Mouse (Mus musculus) layer of hippocampus, adult 2 months (tissue): ENCODE measurements around the gene Sox13. TPM values are rescaled to one million over a fixed set of nuclear protein-coding genes. Genes with fewer than 3 reads are reported as not detected.

Experiments used
- DNase-seq, 2 experiments: peaks; one replicate each; pipeline ENCODE4 v3.0.0; 2022; ENCODE audit warnings: low spot score in 2 of 2
- H3K27ac ChIP-seq: fragments of 200-600 bp; 2 replicates; pipeline ENCODE4 v1.8.1; 2022
- H3K4me3 ChIP-seq: fragments of 200-600 bp; 2 replicates; pipeline ENCODE4 v1.8.1; 2022; ENCODE audit warnings: mild to moderate bottlenecking
- CTCF ChIP-seq: fragments of 200-600 bp; conservative IDR thresholded peaks from 2 replicates; pipeline ENCODE4 v1.8.1; 2022; ENCODE audit warnings: antibody characterized with exemption, mild to moderate bottlenecking, moderate library complexity
- total RNA-seq, 2 experiments: library from RNA; stranded (reverse); gene quantifications; 2 replicates each; pipeline ENCODE4 v1.2.3; 2021

Sox13 gene
- total RNA-seq, 2 experiments from 2014 or later, result 6.3 to 9.4 TPM

GRCm38 (mm10) chr1:133408880-133409516 is 15.2 kb downstream of the Sox13 start:
- Histone ChIP-seq H3K27ac (no peak overlapping the region), H3K4me3 (no peak overlapping the region)
- DNase-seq, result no peak
- no peak for TF ChIP-seq CTCF

GRCm38 (mm10) chr1:133408321-133408720 is 15.9 kb downstream of the Sox13 start:
- no peak overlapping the region for H3K4me3 ChIP-seq
- no peak for DNase-seq
- H3K27ac ChIP-seq, result no peak overlapping the region
- no peak for TF ChIP-seq CTCF

GRCm38 (mm10) chr1:133407436-133407835 is 16.7 kb downstream of the Sox13 start:
- H3K27ac ChIP-seq, result no peak overlapping the region
- TF ChIP-seq CTCF, result no peak
- no peak for DNase-seq
- no peak overlapping the region for H3K4me3 ChIP-seq

- no peak for TF ChIP-seq CTCF
- no peak for DNase-seq
- Histone ChIP-seq H3K27ac (no peak overlapping the region), H3K4me3 (no peak overlapping the region)
Observed at GRCm38 (mm10) chr1:133406614-133407013, 17.6 kb downstream of the Sox13 start.

- Histone ChIP-seq H3K4me3 (no peak overlapping the region), H3K27ac (no peak overlapping the region)
- no peak for DNase-seq
- TF ChIP-seq CTCF, result no peak
Observed at GRCm38 (mm10) chr1:133404005-133404404, 20.2 kb downstream of the Sox13 start.

- no peak for TF ChIP-seq CTCF
- no peak for DNase-seq
- no peak overlapping the region for H3K27ac ChIP-seq
- H3K4me3 ChIP-seq, result no peak overlapping the region
Observed at GRCm38 (mm10) chr1:133400014-133400725, 24.0 kb downstream of the Sox13 start.

GRCm38 (mm10) chr1:133397483-133398237 is 26.5 kb downstream of the Sox13 start:
- Histone ChIP-seq H3K27ac (peak overlapping the region; percentile 66), H3K4me3 (no peak overlapping the region)
- peak; percentile 32 for TF ChIP-seq CTCF
- DNase-seq, result peak in 1 of 2 experiments; percentile 28

GRCm38 (mm10) chr1:133397094-133397482 is 27.1 kb downstream of the Sox13 start:
- no peak for TF ChIP-seq CTCF
- no peak for DNase-seq
- peak overlapping the region; percentile 66 for H3K27ac ChIP-seq
- no peak overlapping the region for H3K4me3 ChIP-seq

- TF ChIP-seq CTCF, result no peak
- DNase-seq, result no peak
- H3K27ac ChIP-seq, result peak overlapping the region; percentile 66; the same call in 1 of the 2 replicates
- no peak overlapping the region for H3K4me3 ChIP-seq
Observed at GRCm38 (mm10) chr1:133396693-133397092, 27.5 kb downstream of the Sox13 start.

- Histone ChIP-seq H3K4me3 (no peak overlapping the region), H3K27ac (peak overlapping the region; percentile 61)
- no peak for TF ChIP-seq CTCF
- DNase-seq, result peak in 1 of 2 experiments; percentile 32
Observed at GRCm38 (mm10) chr1:133394702-133395101, 29.5 kb downstream of the Sox13 start.

- H3K4me3 ChIP-seq, result no peak overlapping the region
- no peak overlapping the region for H3K27ac ChIP-seq
- no peak for TF ChIP-seq CTCF
- peak; percentile 49 to 57 for DNase-seq
Observed at GRCm38 (mm10) chr1:133387539-133388268, 36.5 kb downstream of the Sox13 start.

- Histone ChIP-seq H3K27ac (no peak overlapping the region), H3K4me3 (no peak overlapping the region)
- TF ChIP-seq CTCF, result no peak
- DNase-seq, result no peak
Observed at GRCm38 (mm10) chr1:133386209-133386608, 38.0 kb downstream of the Sox13 start.

GRCm38 (mm10) chr1:133385506-133385905 is 38.7 kb downstream of the Sox13 start:
- peak; percentile 91 for TF ChIP-seq CTCF
- peak in 1 of 2 experiments; percentile 72 for DNase-seq
- Histone ChIP-seq H3K4me3 (no peak overlapping the region), H3K27ac (no peak overlapping the region)
